Mouse (Mus musculus) neural tube, embryonic 10.5 days (tissue): ENCODE results near the gene Ctsh.
A peak's percentile ranks its signal among the peaks of the same experiment; 100 is the strongest.
"Not testable (repeated sequence)": the region's sequence is repeated elsewhere in the genome, so short reads cannot be mapped to it uniquely, and the experiment has no call there.

Experiments
- DNase-seq: peaks from one replicate; pipeline ENCODE4 v3.0.0-alpha.2; 2017; ENCODE audit warnings: low spot score; ENCODE audit errors: extremely low spot score

Gene Ctsh

DNA sequence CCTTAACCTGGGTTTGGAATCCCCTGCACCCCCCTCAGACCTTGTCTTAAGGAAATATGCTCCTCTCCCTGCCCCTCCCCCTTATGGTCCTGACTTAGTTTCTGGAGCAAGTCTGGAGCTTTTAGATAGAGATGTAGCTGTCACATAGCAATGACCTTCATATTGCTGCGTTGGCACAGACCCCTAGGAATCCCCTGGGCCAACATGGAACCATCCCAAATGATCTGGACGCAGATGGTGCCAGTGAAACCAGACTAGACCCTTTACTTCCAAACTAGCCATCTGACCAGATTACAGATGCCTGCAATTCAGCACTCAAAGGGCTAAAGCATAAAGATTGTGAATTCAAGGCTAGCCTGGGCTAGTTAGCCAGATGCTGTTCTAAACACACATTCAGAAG, 2.8 kb downstream of the Ctsh start:
- DNase-seq, result no peak

DNA sequence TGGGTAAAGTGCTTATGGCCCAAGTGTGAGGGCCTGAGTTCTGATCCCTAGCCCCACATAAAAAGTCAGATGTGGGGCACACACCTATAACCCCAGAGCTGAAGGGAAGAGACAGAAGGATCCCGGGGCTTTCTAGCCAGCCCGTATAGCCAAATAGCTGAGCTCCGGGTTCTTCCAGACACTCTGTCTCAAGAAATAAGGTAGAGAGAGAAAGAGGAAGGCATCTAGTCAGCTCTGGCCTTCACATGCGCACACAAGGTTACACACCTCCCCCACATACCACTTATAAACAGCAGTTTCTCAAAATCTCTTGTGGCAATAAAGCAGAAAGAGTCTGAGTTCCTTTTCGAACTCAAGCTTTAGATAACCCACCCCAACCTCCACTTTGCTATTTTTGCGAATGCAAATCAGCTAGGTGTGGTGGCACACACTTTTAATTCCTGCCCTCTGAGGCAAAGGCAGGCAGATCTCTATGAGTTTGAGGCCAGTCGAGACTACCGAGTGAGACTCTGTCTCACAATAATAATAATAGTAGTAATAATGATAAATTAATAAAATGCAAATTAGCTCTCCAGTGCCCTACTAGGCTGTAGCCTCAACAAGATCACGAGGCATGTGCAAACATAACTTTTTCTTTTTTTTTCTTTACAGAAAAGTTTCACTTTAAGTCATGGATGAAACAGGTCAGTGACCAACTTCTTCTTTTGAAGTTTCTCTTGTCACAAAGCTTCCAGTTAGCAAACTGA, 6.0 kb downstream of the Ctsh start:
- no peak for DNase-seq

DNA sequence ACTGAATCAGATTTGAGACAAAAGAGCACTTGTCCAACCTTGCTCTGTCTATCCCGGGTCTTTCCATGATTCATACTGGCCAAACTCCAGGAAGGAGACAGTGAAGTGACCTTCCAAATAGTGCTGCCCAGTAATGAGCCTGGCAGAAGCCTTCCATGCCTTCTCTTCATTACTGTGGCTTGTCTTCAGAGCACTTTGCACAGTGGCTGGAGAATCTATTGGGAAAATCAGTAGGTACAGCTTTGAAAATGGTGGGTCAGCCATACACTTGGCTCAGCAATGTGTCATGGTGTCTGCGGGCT, 6.6 kb downstream of the Ctsh start:
- no peak for DNase-seq

DNA sequence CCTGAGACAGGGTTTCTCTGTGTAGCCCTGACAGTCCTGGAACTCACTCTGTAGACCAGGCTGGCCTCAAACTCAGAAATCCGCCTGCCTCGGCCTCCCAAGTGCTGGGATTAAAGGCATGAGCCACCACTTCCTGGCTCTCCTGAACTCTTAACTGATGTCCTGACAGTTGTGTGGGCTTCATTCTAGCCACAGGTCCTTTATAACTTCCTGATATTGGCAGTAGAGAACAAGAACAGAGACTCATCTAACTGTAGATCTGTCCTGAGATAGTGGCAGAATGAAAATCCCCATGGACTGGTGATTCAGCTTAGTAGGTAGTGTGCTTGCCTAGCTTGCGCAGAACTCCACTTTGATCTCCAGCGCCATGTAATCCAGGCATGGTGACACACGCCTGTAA, 7.0 kb downstream of the Ctsh start:
- DNase-seq, result not testable (repeated sequence)

DNA sequence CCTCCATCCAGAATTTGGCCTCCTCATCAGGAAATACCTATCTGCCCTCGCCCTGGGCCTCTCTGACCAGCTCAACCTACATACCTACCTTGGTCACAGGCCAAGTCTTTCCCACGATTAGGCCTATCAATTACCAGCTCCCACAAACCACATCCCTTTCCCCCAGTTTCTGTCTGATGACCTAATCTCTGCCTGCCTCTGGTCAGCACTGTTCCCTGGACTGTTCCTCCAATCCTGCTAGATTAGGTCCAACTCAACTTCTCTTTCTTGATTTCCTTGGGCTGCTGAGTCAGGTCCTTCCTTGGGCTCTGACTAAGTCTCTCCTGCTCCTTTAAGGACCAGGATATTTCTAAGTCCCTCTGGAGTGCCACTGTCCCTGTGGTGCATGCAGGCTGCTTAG, 13.4 kb downstream of the Ctsh start:
- no peak for DNase-seq

DNA sequence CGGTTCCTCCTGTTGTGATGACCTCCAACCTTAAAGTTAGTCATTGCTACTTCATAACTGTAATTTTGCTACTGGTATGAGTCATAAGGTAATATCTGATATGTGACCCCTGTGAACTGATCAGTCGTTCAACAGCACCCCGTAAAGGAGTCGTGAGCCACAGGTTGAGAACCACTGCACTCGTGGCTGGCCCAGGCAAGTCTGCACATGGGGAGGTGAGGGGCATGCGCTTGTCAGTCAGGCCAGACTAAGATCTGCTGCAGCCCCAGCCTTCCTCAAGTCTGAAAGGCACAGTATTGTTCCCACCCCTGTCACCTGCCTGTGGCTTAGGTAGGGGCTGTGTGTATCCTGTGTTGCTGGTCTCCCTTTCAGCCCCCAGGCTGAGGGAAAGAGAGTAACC, 14.8 kb downstream of the Ctsh start:
- DNase-seq, result no peak

DNA sequence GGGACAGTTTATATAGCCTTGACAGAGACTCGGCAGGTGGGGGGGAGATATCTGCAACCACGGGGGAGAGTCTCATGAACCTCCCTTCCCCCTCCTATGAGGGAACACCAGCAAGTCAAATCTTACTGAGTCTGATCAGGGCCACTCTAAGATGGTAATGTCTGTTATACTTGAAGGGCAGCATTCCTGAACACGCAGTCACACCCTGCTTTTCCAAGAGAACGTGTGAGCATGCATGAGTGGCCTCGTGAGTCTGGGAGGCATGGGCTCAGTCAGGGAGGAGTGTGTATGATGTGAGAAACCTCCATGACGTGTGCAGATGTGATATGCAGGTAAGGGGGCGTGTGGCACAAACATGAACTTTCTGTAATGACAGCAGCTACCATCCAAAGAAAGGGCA, 15.5 kb downstream of the Ctsh start:
- no peak for DNase-seq

DNA sequence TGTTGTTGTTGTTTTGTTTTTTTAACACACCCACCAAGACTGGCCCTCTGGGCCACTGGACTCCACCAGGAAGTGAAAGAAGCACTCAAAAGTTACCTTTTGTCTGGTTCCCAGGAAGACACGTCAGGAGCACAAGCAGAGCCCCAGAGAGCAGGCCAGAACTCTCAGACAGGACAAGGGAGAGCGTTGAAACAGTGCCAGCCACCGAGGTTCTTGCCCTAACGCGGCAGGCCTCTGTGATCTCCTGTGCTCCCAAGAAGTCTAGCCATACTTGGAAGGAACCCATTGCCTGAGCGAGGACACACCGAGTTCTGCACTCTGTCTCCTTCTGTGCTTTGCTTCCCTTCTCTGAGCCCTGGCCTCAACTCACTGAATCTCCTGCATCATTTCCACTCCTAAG, 16.2 kb downstream of the Ctsh start:
- DNase-seq, result no peak

DNA sequence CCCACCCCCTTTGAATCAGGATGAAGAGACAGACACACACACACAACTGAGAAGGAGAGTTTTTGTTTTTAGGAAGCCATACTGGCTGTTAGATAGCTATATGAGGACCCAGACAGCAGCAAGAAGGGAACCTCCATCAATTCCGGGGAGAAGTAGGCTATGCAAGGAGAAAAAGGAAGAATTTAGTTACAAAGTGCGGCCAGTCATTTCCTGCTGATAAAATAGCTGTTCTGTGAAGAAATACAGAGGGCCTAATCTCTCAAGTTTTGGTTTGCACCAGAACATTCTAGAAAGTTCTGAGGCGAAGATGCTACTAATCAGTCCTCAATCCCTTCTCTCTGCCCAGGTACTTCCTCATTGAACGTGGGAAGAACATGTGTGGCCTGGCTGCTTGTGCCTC, 21.4 kb downstream of the Ctsh start:
- DNase-seq, result no peak

DNA sequence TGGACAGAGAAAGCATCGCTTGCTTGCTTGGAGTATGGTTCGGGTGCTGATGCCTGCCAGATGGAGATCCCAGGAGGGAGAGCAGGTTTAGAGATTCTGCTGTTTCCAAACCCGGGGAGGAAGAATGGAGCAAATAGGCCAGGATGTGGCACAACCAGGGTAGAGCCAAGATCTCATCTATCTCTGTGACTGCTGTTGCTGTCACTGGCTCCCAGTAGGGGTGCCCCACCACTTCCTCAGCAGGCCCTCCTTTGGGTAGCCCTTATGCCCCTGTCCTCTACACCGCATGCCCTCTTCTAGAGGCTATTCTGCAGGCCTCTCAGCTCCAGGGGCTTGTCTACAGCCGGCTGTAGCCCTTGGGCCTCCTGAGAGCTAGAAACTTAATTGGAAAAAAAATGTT, 22.2 kb downstream of the Ctsh start:
- no peak for DNase-seq

DNA sequence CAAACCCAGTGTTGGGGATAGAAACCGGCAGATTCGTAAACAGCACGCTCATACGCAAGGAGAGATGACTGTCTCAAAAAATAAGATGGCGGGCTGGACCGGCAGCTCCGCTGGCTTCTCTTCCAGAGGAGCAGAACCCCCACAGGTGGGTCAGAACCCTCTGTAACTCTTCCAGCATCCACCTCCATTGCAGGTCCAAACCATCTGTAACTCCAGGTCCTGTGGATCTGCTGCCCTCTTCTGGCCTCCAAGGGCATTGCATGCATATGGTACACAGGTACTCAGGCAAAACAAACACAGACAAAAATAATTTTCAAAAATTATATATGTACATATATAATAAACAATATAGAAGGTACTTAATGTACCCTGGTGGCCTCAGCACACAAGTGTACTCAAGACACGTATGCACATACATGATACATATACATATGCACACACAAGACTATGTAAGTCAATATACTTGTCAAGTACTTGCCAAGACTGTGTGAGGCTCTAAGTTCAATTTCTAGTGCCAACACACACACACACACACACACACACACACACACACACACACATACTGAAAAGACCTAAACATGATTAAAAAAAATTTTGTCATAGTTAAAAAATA, 23.0 kb downstream of the Ctsh start:
- DNase-seq, result peak; percentile 66

DNA sequence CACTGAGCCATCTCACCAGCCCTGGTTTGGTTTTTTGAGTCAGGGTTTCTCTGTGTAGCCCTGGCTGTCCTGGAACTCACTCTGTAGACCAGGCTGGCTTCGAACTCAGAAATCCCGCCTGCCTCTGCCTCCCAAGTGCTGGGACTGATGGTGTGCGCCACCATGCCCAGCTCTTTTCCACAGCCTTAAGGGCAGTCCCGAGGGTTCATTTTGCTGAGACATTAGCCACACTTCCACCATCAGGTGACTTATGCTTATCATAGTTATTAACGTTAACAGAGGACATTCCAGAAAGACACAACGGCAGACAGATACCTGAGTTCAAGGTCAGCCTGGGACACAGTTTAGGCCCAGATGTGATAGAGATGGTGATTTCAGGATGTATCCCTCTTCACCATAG, 28.0 kb downstream of the Ctsh start:
- DNase-seq, result not testable (repeated sequence)

DNA sequence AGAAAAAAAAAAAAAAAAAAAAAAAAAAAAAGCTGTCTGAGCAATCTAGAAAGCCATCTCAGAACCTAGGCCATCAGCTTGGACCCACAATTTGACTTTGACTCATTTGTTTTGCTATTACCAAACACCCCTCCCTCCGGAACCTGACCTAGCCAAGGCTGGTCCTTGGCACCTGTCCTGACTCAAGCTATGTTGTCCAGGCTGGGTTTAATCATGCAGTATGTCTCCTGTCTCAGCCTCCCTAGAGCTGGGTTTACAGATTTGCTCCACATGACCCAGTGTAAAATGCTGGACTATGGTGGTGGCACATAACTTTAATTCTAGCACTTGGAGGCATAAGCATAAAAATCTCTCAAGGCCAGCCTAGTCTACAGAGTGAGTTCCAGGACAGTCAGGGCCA, 29.0 kb downstream of the Ctsh start:
- DNase-seq, result no peak

DNA sequence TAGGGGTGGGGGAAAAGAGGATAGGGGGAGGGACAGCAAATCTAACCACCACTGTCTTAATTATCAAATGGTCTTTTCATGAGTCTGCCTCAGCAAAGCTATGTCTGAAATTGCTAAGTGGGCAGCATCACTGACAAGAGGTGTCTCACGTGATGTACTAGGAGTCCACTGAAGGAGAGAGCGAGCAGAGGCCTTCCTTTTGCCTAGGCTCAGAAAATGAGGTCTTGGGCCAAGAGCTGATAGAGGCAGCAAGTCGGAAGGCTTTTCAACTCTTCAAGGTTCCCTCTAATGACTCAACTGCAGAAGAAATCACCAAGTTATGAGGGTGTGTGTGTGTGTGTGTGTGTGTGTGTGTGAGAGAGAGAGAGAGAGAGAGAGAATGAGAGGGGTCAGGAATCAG, 30.2 kb downstream of the Ctsh start:
- no peak for DNase-seq

DNA sequence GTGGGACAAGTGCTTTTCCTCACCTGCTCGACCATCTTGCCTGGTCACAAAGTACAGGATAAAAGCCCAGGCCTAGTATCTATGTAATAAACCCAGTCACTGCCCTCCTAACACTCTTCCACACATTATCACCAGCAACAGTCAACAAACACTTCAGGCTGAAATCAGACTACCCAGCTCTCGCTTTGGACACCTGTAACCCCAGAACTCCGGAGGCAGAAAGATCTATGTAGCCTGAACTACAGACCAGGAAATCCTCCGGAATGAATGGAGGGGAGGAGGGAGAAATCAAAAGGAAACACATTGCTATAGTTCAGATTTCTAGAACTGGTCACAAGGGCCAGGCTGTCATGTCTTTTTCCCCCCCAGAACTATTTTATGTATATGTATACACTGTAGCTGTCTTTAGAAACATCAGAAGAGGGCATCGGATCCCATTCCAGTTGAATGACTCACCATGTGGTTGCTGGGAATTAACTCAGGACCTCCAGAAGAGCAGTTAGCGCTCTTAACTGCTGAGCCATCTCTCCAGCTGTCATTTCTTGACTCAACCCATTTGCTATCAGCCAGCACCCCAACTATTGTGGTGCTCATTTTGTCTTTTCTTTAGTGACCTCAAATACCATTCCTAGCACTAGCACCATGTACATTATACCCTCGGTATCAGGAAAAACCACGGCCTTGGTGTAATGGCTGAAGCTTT, 31.0 kb downstream of the Ctsh start:
- no peak for DNase-seq

DNA sequence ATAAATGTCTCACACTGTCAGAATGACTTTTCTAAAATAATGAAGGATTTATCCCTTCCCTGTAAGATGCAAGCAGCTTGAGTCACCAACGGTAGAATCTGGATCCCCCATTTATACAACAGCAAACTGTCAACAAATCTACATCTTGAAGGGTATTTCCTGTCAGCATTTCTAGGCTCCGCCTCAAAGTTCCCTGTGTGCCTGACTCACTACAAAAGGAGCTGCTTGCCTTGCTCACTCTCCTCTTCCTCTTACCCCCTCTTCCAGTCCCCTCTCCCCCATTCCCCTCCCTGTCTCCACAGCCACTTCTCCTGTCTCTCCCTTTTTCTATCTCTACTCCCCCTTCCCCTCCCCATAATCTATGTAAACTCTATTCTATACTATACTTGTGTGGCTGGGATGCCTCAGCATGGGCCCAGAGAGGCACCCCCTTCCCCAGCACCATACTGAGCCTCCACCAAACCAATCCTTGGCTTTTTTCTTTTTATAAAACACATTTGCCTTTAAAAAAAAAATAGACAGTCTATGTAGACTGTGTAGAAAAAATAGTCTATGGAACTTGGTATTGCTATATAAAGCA, 34.0 kb downstream of the Ctsh start:
- DNase-seq, result no peak

DNA sequence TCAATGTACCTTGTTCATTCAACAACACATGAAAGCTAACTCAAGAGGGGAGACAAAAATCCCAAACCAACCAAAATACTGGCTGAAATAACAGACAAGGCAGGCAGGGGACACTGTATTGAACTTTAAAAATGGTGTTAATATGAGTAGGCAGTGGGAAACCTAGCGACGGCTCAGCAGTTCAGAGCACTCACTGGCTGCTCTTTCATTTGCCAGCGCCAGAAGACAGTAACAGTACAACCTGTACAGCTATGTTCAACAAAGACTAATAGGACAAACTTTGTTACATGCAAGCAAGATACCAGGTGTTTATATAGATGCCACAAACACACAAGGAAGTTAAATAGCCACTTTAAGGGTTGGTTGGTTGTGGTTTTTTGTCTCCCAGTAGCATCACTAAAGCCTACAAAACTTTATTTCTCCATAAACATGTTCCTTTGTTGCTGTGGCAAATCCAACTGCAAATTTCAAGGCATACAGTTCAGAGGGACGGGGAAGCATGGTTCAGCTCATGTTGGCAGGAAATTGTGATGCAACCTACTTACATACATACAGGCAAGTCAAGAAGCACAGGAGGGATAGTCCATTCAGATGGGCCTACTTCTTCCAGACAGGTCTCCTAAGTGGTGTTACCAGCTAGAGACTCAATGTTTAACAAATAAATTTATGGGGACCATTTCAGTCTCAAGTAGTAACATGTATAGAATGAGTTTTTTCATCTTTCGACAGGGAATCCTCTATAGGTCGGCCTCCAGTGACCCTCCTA, 35.6 kb downstream of the Ctsh start:
- no peak for DNase-seq

DNA sequence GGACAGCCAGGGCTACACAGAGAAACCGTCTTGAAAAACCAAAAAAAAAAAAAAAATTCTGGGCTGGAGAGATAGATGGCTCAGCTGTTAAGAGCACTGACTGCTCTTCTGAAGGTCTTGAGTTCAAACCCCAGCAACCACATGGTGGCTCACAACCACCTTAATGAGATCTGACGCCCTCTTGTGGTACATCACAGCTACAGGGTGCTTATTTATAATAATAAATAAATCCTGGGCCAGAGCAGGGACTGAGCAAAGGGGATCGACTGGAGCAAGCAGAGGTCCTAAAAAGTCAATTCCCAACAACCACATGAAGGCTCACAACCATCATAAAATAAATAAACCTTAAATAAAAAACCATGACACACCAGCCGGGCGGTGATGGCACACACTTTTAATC, 45.0 kb downstream of the Ctsh start:
- DNase-seq, result no peak

DNA sequence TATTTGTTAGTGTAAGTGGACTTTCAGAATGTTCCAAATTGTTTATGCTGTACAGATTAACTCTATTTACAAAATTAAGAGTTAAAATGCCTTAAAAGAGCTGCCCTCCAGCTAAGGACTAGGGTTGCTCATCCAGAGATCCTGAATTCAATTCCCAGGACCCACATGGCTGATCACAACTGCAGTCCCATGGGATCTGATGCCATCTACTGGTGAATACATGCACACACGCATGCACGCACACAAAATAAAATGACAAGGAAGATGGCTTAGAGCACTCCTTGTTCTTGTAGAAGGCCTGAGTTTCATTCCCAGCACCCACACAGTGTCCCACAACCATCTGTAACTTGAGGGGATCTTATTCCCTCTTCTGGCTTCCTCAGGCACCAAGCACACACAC, 46.8 kb downstream of the Ctsh start:
- DNase-seq, result no peak

DNA sequence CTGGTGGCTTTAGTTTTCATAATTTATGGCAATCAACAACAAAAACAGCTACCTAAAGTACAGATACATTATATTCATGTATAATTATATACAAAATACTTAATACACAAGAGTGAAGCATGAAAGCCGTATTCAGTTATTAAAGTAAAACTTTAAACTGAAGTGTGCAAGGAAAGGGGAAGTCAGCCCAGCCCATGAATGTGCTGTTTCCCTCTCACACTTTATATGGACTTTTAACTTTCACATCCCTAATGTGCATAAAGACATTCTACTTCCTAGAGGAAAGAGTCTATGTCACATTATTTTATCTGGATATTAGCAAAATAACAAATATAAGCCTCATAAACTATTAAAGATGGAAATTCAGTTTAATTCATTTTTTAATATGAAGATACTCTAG, 51.5 kb downstream of the Ctsh start:
- DNase-seq, result no peak

DNA sequence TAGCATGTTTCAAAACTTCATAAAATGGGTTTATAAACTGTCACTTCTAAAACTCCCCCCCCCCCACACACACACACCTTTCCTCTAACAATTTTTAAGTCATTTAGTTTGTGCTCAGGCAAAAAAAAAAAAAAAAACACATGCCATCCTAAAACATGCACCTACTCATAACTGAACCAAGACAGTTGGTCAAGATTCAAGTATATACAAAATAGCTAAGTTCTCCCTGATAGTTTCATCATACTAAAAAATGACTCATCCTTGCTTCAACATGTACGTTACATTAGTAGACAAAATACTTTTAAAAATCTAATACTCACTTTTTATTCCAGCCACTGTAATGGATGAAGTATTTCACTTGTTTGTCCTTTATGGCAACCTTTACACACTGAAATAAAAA, 53.0 kb downstream of the Ctsh start:
- no peak for DNase-seq

DNA sequence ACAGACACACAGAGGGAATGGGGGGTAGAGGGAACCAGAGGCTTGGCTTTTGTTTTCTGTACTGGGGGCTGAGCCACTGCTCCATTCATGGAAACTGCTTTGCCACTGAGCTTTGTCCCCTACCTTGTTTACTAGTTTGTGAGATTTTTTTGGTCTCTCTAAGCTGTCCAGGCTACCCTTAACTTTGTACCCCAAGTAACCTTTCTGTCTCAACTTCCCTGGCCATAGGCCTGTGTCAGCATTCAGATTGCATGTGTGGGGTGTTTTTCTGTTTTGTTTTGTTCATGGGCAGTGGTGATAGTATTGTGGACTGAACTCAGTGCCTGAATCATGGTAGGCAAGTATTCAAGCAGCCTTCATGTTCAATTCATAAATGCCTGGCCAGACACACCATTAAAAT, 54.3 kb downstream of the Ctsh start:
- no peak for DNase-seq
